Mouse (Mus musculus) ES-Bruce4 (cell line): ENCODE measurements around the gene Abl2.

Experiments used
- CTCF ChIP-seq: IDR thresholded peaks from one replicate; pipeline ENCODE4 v1.8.1; 2011; ENCODE audit warnings: low read depth, low read length
- EP300 ChIP-seq: IDR thresholded peaks from 2 replicates; pipeline ENCODE4 v1.6.1; 2011; ENCODE audit warnings: low read depth, low read length; ENCODE audit not compliant: insufficient read depth
- POLR2A ChIP-seq: IDR thresholded peaks from one replicate; pipeline ENCODE4 v1.8.1; 2011; ENCODE audit warnings: low read length; ENCODE audit not compliant: insufficient read depth

DNA sequence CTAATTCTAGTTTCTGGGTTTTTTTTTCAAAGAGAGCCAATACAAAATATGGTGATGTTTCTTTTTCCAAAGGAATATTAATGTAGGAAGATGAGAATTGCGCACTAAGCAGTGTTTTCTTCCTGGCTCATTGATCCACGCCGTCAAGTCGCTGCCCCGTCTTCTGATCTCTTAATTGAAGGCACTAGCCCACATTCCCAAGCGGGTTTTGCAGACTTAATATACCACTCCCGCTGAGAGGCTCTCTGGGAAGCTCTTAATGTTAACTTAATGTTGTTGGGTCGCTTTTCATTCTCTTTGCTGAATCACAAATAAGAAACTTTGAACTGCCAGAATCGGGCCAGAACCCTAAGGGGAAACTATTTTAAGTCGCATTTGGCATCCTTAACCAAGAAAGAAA, 85.5 kb downstream of the Abl2 start:
- TF ChIP-seq POLR2A (no peak), CTCF (no peak), EP300 (no peak)
